Mouse (Mus musculus) B cell, adult 2 months (primary cell): ENCODE data around the gene Clint1.

Experiments used
- DNase-seq, 2 experiments: peaks; one replicate each; pipeline ENCODE4 v3.0.0; 2022

The Clint1 gene

GRCm38 (mm10) chr11:45886596-45886995, 34.7 kb downstream of the Clint1 start:
- DNase-seq, result no peak

- DNase-seq, result no peak
Measured at GRCm38 (mm10) chr11:45888471-45889030, 36.7 kb downstream of the Clint1 start.

- DNase-seq, result no peak
Measured at GRCm38 (mm10) chr11:45889981-45890380, 38.1 kb downstream of the Clint1 start.

- DNase-seq, result no peak
Measured at GRCm38 (mm10) chr11:45890423-45890822, 38.6 kb downstream of the Clint1 start.

- no peak for DNase-seq
Measured at GRCm38 (mm10) chr11:45892861-45893360, 41.1 kb downstream of the Clint1 start.

GRCm38 (mm10) chr11:45897392-45897791, 45.5 kb downstream of the Clint1 start:
- no peak for DNase-seq

- no peak for DNase-seq
Measured at GRCm38 (mm10) chr11:45900233-45901015, 48.6 kb downstream of the Clint1 start.

- DNase-seq, result no peak
Measured at GRCm38 (mm10) chr11:45906109-45906786, 54.4 kb downstream of the Clint1 start.

- no peak for DNase-seq
Measured at GRCm38 (mm10) chr11:45907301-45907700, 55.5 kb downstream of the Clint1 start.

GRCm38 (mm10) chr11:45908070-45908469, 56.2 kb downstream of the Clint1 start:
- no peak for DNase-seq

GRCm38 (mm10) chr11:45908894-45909293, 57.0 kb downstream of the Clint1 start:
- DNase-seq, result no peak

- DNase-seq, result no peak
Measured at GRCm38 (mm10) chr11:45910701-45911100, 58.9 kb downstream of the Clint1 start.

GRCm38 (mm10) chr11:45916196-45916595, 64.3 kb downstream of the Clint1 start:
- no peak for DNase-seq

GRCm38 (mm10) chr11:45918018-45918417, 66.2 kb downstream of the Clint1 start:
- DNase-seq, result no peak

- DNase-seq, result no peak
Measured at GRCm38 (mm10) chr11:45918836-45919235, 67.0 kb downstream of the Clint1 start.

GRCm38 (mm10) chr11:45921026-45921425, 69.2 kb downstream of the Clint1 start:
- DNase-seq, result no peak

GRCm38 (mm10) chr11:45921480-45921898, 69.6 kb downstream of the Clint1 start:
- no peak for DNase-seq

GRCm38 (mm10) chr11:45925436-45925835, 73.6 kb downstream of the Clint1 start:
- no peak for DNase-seq

GRCm38 (mm10) chr11:45926640-45927082, 74.8 kb downstream of the Clint1 start:
- DNase-seq, result peak; percentile 81 to 82

GRCm38 (mm10) chr11:45927456-45927855, 75.6 kb downstream of the Clint1 start:
- no peak for DNase-seq

- no peak for DNase-seq
Measured at GRCm38 (mm10) chr11:45929541-45929940, 77.7 kb downstream of the Clint1 start.

GRCm38 (mm10) chr11:45932771-45933170, 80.9 kb downstream of the Clint1 start:
- DNase-seq, result no peak

- DNase-seq, result no peak
Measured at GRCm38 (mm10) chr11:45937478-45937877, 85.6 kb downstream of the Clint1 start.

- DNase-seq, result no peak
Measured at GRCm38 (mm10) chr11:45938917-45939316, 87.1 kb downstream of the Clint1 start.
